Mouse (Mus musculus) 3T3-L1 (cell line): ENCODE results near the gene Terb2.

Experiments
- DNase-seq: peaks from one replicate; pipeline ENCODE4 v3.0.0-alpha.2; 2015; ENCODE audit warnings: low read depth, low spot score

Terb2 gene

DNA sequence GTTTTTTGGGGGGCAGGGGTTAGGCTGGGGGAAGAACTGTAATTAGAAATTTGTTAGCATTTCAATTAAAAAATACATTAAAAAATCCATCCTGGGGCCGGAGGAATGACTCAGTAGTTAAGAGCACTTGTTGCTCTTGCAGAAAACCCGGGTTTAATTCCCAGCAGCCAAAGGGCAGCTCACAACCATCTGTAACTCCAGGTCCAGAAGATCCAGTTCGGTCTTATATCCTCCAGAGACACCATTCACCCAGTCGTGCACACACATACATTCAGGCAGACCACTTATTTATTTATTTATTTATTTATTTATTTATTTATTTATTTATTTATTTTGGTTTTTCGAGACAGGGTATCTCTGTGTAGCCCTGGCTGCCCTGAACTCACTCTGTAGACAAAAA, 47.3 kb downstream of the Terb2 start:
- DNase-seq: peak; percentile 52

DNA sequence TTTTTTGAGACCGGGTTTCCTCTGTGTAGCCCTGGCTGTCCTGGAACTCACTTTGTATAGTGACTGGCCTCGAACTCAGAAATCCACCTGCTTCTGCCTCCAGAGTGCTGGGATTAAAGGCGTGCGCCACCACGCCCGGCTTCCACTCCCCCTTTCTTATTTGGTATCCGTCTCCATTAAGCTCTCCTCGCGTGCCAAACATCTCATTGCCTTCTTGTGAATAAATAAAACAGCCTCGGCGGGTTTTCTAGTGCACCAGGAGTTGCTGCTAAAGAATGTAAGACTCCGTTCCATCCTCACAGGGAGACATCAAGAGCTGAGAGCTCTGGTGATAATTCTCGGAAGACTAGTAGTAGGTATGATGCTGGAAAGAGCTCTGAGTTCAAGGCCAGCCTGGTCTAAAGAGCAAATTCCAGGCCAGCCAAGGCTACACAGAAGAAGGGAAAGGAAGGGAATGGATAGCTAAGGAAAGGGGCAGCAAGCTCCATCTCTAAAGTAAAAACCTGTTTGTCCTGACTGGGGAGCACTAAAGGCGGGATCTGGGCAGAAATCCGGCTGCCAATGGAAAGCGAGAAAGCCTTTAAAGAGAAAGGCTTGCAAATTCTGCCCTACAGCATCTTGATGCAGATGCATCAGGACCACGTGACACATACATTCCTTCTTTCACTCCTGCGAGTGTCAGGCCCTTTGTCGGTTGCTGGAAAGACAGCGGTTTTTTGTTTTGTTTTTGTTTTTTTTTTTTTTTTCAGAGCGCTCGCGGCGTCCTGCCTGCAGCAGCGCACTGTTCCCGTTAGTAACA, 47.9 kb downstream of the Terb2 start:
- peak; percentile 71 for DNase-seq

GRCm38 (mm10) chr2:122234611-122235288, 48.7 kb downstream of the Terb2 start, which contains the start of gene Sord:
Gene Sord (plus strand): TSS chr2:122234749.
- DNase-seq: peak; percentile 66

DNA sequence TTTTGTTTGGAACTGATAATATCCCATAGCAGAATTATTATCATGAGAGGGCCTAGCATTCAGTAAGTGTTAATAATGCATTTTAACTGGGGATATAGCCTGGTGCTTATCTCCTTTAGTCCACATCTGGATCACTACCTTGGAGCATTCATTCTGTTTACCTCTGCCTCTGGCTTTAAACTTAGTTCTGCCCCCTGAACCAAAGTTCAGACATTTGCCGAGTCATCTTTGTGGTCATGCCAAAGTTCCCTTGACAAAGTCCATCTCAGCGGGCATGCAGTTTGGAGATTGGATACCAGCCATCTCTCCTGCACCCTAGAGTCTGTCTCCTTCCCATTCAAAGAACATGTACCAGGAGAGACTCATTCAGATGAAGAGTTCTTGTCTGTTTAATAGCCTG, 49.4 kb downstream of the Terb2 start:
- peak; percentile 63 for DNase-seq

DNA sequence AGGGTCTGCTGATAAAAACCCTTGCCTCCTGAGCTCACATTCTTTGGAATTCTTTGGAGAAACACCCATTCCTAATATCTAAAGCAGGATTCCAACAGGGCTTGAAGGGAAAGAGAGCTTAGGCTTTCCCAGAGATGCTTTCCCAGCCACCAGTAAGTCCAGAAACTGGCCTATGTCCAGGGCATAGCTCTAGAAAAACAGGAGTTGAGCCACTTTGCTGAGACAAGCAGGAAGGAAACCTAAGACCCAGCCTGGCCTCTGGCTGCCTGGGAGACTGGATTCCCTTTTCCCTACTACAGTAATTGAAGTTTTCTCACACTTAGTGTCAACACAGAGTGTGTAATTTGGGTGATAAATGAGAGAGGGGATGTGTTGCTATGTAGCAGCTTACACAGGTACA, 50.2 kb downstream of the Terb2 start:
- DNase-seq: peak; percentile 56

- peak; percentile 78 for DNase-seq
Observed at GRCm38 (mm10) chr2:122237891-122238470, 51.9 kb downstream of the Terb2 start.

DNA sequence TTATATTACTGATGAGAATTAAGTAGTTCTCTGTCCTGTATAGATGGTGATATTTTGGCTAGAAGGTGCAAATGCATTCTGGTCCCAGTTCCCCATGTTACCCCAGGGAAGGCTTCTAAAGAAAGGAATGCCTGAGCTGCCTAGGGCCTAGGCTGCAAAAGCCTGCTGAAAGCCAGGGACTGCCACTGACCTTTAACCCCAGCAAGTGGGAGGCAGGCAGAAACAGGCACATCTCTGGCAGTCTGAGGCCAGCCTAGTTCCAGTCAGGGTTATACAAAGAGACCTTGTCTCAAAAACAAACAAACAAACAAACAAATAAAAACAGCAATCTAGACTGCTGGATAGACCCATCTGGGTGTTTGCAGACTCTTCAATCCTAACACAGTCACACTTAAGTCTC, 54.7 kb downstream of the Terb2 start:
- DNase-seq: no peak

DNA sequence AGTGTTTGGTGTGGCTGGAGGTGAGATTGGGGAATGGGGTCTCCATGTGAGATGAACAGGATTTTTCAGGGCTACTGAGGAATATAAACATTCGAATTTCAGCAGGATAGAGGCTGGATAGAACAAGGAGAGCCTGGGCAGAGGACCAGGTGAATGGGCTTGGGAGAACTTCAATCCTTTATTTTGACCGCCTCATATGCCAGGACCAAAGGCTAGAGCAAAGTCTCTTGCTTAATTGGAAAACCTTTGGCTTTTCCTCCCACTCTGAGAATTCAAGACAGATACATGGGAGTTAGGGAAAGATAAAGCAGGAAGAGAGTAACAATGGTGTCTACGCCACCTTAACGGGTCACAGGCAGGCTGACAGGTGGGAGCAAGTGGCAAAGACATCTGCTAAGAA, 55.2 kb downstream of the Terb2 start:
- DNase-seq: no peak

DNA sequence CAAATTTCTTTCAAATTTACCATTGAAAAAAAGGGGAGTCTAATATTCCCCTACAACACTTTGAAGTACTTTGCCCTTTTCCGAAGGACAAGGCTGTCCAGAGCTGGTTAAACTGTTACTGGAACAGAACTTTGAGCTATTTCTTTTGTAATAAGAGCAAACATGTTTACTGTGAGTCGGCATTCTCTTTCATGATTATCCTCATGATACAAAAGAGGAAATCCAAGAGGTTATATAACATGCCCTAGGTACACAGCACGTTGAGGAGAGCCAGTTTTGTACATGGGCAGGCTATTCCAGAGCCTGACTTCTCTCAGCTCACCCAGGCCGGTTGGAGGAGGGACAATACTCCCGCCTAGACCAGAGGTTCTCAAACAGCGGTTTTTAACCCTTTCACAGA, 55.9 kb downstream of the Terb2 start:
- no peak for DNase-seq

- peak; percentile 90 for DNase-seq
Observed at GRCm38 (mm10) chr2:122243671-122244131, 57.6 kb downstream of the Terb2 start.

DNA sequence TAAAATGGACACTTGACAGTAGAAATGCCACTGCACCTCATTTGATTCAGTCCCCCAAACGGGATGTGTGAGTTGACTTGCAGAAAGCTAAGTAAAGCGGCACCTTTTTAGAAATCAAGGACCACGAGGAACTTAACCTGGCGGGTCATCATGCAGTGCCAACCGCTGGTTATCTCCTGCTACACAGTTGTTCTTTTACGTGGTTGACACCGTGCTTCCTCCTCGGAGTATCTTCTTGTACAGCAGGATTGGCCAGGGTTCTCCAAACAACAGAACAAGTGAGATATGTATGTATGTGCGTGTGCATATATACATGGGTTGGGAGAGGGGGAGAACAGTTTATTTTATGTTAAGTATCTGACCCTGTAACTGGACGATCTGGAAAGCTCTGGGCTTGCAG, 61.7 kb downstream of the Terb2 start:
- DNase-seq: no peak

DNA sequence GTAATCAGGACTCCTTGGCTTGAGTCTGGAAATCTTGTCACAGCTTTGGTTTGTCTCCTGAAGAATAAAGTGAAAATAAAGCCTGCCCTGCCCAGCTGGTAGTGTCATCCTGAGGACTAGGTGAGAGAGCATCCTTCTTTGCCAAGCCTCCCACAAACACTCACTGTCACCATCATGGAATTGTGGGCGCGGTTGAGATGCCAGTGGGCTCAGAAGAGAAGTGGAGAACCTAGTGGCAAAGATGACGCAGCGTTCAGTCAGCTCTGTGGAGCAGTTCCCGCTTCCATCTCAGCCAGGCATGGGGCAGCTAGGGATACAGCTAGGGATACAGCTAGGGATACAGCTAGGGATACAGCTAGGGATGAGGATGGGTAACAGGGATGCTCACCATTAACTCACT, 69.9 kb downstream of the Terb2 start:
- DNase-seq: peak; percentile 32
